15 mouse cellular contexts compared by ENCODE assay signal in the genomic region with DNA sequence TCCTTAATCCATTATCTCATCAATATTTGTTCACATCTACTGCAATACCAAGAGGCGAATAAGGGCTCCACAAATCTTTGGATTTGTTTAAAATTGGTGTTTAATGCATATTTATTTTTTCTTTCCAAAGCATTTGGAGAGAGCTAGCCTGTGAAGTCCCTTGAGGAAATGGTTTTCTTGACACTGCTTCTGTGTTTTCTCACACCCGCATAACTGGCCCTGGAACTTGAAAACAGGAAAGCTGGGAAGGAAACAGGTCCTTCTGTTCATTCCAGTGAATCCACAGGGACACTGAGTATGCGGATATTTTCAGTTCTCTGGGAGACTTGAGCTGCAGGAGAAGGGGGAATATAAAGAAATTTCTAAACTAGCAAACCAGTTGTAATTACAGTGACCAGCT.
DNase-seq lines count a peak whose midpoint lies in the region; ATAC-seq and TF ChIP-seq lines count a peak whose summit lies in the region.
"Had no signal": no experiment of that assay in that cellular context is flagged by ENCODE, and none has a peak within 500 bp of the region (broad histone marks: within the 10 kb centered on the region; RNA-seq: fewer than 3 reads in every experiment).

No protein-coding gene starts in this region.

- 42% methylated on average over 3 of the region's 3 CpGs for WGBS in lung, embryonic 14.5 days
- 34% methylated on average over 3 of the region's 3 CpGs for WGBS in heart, embryonic 12.5 days
- 73% methylated on average over 3 of the region's 3 CpGs for WGBS in midbrain, embryonic 13.5 days
- 75% methylated on average over 3 of the region's 3 CpGs for WGBS in hindbrain, embryonic 14.5 days

- TF ChIP-seq CTCF in lung, embryonic 14.5 days (IDR thresholded peaks at IDR 0.05; ENCODE audit: low read depth), result no peak

- no peaks in the 10 kb centered on the region for H3K36me3 ChIP-seq in lung, embryonic 14.5 days (ENCODE audit: insufficient read depth)
- H3K36me3 ChIP-seq in heart, embryonic 12.5 days, result no peaks in the 10 kb centered on the region
- no peaks in the 10 kb centered on the region for H3K36me3 ChIP-seq in midbrain, embryonic 13.5 days
- no peaks in the 10 kb centered on the region for H3K36me3 ChIP-seq in hindbrain, embryonic 14.5 days (replicated peaks; ENCODE audit: control insufficient read depth, insufficient read depth)
- H3K36me3 ChIP-seq: embryonic facial prominence, embryonic 15.5 days; limb, embryonic 12.5 days had no signal

- ATAC-seq in lung, embryonic 14.5 days (ENCODE audit: insufficient read depth), result no peak
- ATAC-seq in heart, embryonic 12.5 days (ENCODE audit: insufficient number of reproducible peaks, low FRiP score), result peak; percentile 42; the same call in 1 of the 2 replicates
- ATAC-seq in midbrain, embryonic 13.5 days, result no peak
- no peak for ATAC-seq in hindbrain, embryonic 14.5 days (ENCODE audit: low FRiP score)
- ATAC-seq: inflammation-experienced regulatory T-cells, adult 6 months; liver, postnatal 0 days had no signal

- no peaks in the 10 kb centered on the region for H3K27me3 ChIP-seq in lung, embryonic 14.5 days (ENCODE audit: insufficient read depth, low read length)
- no peaks in the 10 kb centered on the region for H3K27me3 ChIP-seq in heart, embryonic 12.5 days (replicated peaks)
- H3K27me3 ChIP-seq in midbrain, embryonic 13.5 days, result no peaks in the 10 kb centered on the region
- H3K27me3 ChIP-seq in hindbrain, embryonic 14.5 days (ENCODE audit: control insufficient read depth, insufficient read depth, low read length), result no peaks in the 10 kb centered on the region
- H3K27me3 ChIP-seq: embryonic facial prominence, embryonic 15.5 days; limb, embryonic 12.5 days had no signal

- H3K4me3 ChIP-seq in lung, embryonic 14.5 days (ENCODE audit: low read depth, low read length), result no peak overlapping the region
- H3K4me3 ChIP-seq in heart, embryonic 12.5 days, result no peak overlapping the region
- no peak overlapping the region for H3K4me3 ChIP-seq in midbrain, embryonic 13.5 days (replicated peaks)
- no peak overlapping the region for H3K4me3 ChIP-seq in hindbrain, embryonic 14.5 days (replicated peaks; ENCODE audit: low read length)
- H3K4me3 ChIP-seq: embryonic facial prominence, embryonic 15.5 days; limb, embryonic 12.5 days had no signal

- H3K9me3 ChIP-seq in lung, embryonic 14.5 days (ENCODE audit: low read depth, low read length), result no peaks in the 10 kb centered on the region
- H3K9me3 ChIP-seq in heart, embryonic 12.5 days (replicated peaks), result 0 out of 2 replicates have a peak, but pooled peaks cover 2% of the 10 kb centered on the region
- H3K9me3 ChIP-seq in midbrain, embryonic 13.5 days, result no peaks in the 10 kb centered on the region
- peaks cover 12% of the 10 kb centered on the region; the same call in 1 of the 2 replicates for H3K9me3 ChIP-seq in hindbrain, embryonic 14.5 days (ENCODE audit: control insufficient read depth, low read length)
- H3K9me3 ChIP-seq: embryonic facial prominence, embryonic 15.5 days; limb, embryonic 12.5 days had no signal

- no peak overlapping the region for H3K9ac ChIP-seq in lung, embryonic 14.5 days
- no peak overlapping the region for H3K9ac ChIP-seq in heart, embryonic 12.5 days
- no peak overlapping the region for H3K9ac ChIP-seq in midbrain, embryonic 13.5 days (replicated peaks)
- no peak overlapping the region for H3K9ac ChIP-seq in hindbrain, embryonic 14.5 days
- H3K9ac ChIP-seq: embryonic facial prominence, embryonic 15.5 days; limb, embryonic 12.5 days; liver, postnatal 0 days had no signal

- no peak overlapping the region for H3K4me2 ChIP-seq in lung, embryonic 14.5 days
- no peak overlapping the region for H3K4me2 ChIP-seq in heart, embryonic 12.5 days
- no peak overlapping the region for H3K4me2 ChIP-seq in midbrain, embryonic 13.5 days (replicated peaks)
- H3K4me2 ChIP-seq in hindbrain, embryonic 14.5 days (replicated peaks), result no peak overlapping the region
- H3K4me2 ChIP-seq: embryonic facial prominence, embryonic 15.5 days; limb, embryonic 12.5 days had no signal

- H3K27ac ChIP-seq in lung, embryonic 14.5 days (ENCODE audit: low read depth), result peak overlapping the region; percentile 3; the same call in 1 of the 2 replicates
- no peak overlapping the region for H3K27ac ChIP-seq in heart, embryonic 12.5 days (ENCODE audit: poor library complexity, severe bottlenecking)
- no peak overlapping the region for H3K27ac ChIP-seq in midbrain, embryonic 13.5 days
- no peak overlapping the region for H3K27ac ChIP-seq in hindbrain, embryonic 14.5 days
- H3K27ac ChIP-seq: embryonic facial prominence, embryonic 15.5 days; limb, embryonic 12.5 days had no signal

- peak; percentile 8 for DNase-seq in gastrocnemius, postnatal 25 days
- DNase-seq in gastrocnemius, postnatal 10 days, result no peak
- peak; percentile 17 for DNase-seq in lung, embryonic 14.5 days
- DNase-seq in lung, postnatal 25 days (ENCODE audit: low spot score), result no peak
- DNase-seq in yolk sac, embryonic 10.5 days (ENCODE audit: low spot score), result peak; percentile 36
- DNase-seq in hindbrain, embryonic 14.5 days (ENCODE audit: low spot score), result no peak
- DNase-seq: adrenal gland, postnatal 14 days; cerebellum, adult 9-10 months; liver, postnatal 0 days; right cerebral cortex, adult 18-20 months had no signal

- H3K4me1 ChIP-seq in lung, embryonic 14.5 days (ENCODE audit: insufficient read depth), result no peaks in the 10 kb centered on the region
- no peaks in the 10 kb centered on the region for H3K4me1 ChIP-seq in heart, embryonic 12.5 days (replicated peaks)
- H3K4me1 ChIP-seq in midbrain, embryonic 13.5 days (replicated peaks), result no peaks in the 10 kb centered on the region
- H3K4me1 ChIP-seq in hindbrain, embryonic 14.5 days (replicated peaks; ENCODE audit: control insufficient read depth, insufficient read depth, low read length), result no peaks in the 10 kb centered on the region
- H3K4me1 ChIP-seq: embryonic facial prominence, embryonic 15.5 days; limb, embryonic 12.5 days had no signal

Comparison
In these comparisons a context has a peak if more than half of its experiments do, and no peak if none do; other contexts are left out.
1. DNase-seq: peak in gastrocnemius, postnatal 25 days (single experiment), lung, embryonic 14.5 days (single experiment) and yolk sac, embryonic 10.5 days (single experiment); none in gastrocnemius, postnatal 10 days (single experiment), lung, postnatal 25 days (single experiment) and hindbrain, embryonic 14.5 days (single experiment).